Mouse (Mus musculus): ENCODE measurements at regions not wholly inside any gene's neighbourhood (a gene's known extent, or its start where the extent isn't known, plus 50 kb on each side); places are given as distances from the start of the nearest gene placed in this dataset.

DNA sequence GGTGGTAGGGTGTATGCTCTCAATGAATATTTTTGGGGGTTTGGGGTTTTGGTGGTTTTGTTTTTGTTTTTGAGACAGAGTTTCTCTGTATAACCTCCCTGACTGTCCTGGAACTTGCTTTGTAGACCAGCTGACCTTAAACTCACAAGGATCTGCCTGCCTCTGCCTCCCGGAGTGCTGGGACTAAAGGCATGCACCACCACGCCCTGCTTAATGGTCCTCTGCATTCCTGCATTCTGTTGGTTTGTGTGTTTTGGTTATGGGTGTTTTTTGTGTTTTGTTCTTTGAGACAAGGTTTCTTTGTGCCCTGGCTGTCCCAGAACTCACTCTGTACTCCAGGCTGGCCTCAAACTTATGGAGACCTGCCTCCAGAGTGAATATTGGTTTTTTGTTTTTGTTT, 143.6 kb upstream of the Cited2 start:
- intact Hi-C loops (cut with DNase I), result no loop called here
- DNase-seq (ENCODE audit: low spot score in 2 of 2), result no peak

- no peak for DNase-seq (ENCODE audit: low spot score in 2 of 2)
- intact Hi-C loops (cut with DNase I), result no loop called here
These were observed 138.2 kb upstream of the Cited2 start for GRCm38 (mm10) chr10:17584842-17585241.

GRCm38 (mm10) chr10:17586910-17587309, 136.1 kb upstream of the Cited2 start:
- no peak for DNase-seq (ENCODE audit: low spot score in 2 of 2)
- intact Hi-C loops (cut with DNase I), result no loop called here

DNA sequence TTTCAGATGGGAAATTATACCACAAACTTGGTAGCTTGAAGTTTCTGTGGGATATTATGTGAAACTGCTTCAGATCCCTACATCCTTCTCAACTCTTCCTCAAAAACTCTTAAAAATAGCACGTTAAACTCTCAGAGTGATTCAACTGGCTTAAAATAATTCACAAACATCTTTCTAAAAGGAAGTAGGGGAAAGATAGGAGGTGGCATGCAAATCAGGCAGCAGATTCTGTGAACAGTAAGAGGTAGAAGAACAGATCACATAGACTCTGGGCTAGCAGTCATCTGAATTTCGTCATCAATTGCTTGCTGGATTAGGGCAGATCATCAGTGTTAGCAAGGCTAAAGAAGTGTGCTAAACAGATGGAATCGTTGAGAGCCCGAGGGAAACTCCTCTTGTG, 133.9 kb upstream of the Cited2 start:
- intact Hi-C loops (cut with DNase I), result no loop called here
- DNase-seq (ENCODE audit: low spot score in 2 of 2), result no peak

- no peak for DNase-seq (ENCODE audit: low spot score in 2 of 2)
- intact Hi-C loops (cut with DNase I), result no loop called here
These were observed 132.8 kb upstream of the Cited2 start for GRCm38 (mm10) chr10:17590195-17590594.

DNA sequence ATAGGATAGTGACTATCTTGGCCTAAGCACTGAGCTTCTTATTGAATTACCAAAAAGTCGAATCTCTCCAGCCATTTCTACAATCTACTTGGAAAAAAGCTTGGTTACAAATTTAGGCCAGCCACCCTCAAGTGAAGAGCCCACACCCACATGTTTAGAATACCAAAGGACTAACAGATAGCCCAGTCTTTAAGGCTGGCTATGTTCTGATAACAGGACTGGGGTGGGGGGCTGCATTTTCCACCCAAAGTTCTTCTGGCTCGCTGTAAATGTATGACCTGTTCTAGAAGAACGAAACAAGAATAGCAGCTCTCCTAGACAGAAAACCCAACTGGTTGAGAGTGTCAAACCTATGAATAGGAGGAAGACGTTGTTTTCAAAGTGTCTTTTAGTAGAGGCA, 130.6 kb upstream of the Cited2 start:
- intact Hi-C loops (cut with DNase I), result no loop called here
- no peak for DNase-seq (ENCODE audit: low spot score in 2 of 2)

- intact Hi-C loops (cut with DNase I), result no loop called here
- no peak for DNase-seq (ENCODE audit: low spot score in 2 of 2)
These were observed 126.9 kb upstream of the Cited2 start for GRCm38 (mm10) chr10:17596126-17596525.

DNA sequence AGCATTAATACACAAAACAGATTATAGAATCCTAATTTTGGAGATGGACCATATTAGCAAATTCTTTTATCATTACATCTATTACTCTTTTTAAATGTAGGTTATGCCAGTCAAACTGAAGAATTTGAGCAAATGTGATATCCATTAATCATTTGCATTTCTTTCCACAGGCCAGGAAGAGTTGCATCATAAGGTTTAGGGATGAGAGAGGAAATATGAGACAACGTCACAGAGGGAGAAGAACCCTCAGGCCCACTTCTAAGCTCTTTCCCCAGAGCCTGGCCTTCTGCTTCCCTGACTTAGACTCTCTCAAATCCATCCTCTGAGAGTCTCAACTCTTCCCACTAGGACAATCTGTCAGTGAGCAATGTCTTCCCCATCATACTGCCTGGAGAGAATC, 126.3 kb upstream of the Cited2 start:
- no peak for DNase-seq (ENCODE audit: low spot score in 2 of 2)
- intact Hi-C loops (cut with DNase I), result no loop called here

- peak in 1 of 2 experiments; percentile 16 for DNase-seq (ENCODE audit: low spot score in 2 of 2)
- intact Hi-C loops (cut with DNase I), result no loop called here
These were observed 123.8 kb upstream of the Cited2 start for GRCm38 (mm10) chr10:17599246-17599645.

- intact Hi-C loops (cut with DNase I), result loop anchor here (5.0 kb wide), 1 partner anchor 77 kb away; no protein-coding TSS in a partner anchor
These were observed 122.9 kb upstream of the Cited2 start for GRCm38 (mm10) chr10:17599831-17600761.

GRCm38 (mm10) chr10:17600762-17601108, 122.3 kb upstream of the Cited2 start:
- DNase-seq (ENCODE audit: low spot score in 2 of 2), result no peak
- intact Hi-C loops (cut with DNase I), result loop anchor here (5.0 kb wide), 1 partner anchor 77 kb away; no protein-coding TSS in a partner anchor

More at GRCm38 (mm10) chr10:17599831-17600761, 122.9 kb upstream of the Cited2 start:
- no peak for DNase-seq (ENCODE audit: low spot score in 2 of 2)

DNA sequence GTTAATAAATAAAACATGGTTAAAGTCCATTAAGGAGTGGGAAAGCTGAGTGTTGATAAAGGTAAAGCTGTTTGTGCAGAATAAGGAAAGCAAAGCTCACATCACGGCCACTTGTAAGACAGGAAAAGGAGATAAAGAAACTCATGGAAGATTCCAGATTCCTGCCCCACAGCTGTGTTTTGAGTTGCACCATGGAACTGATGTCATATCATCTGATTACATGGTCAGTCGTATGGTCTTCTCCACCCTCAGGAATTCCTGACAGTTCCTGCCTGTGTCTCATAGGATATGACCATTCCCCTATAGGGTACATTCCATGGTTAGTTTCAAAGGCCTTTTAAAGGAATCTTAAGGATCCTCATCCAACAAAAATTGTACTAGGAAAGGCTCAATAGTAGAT, 120.6 kb upstream of the Cited2 start:
- DNase-seq (ENCODE audit: low spot score in 2 of 2), result no peak
- intact Hi-C loops (cut with DNase I), result loop anchor here (5.0 kb wide), 1 partner anchor 75 kb away; no protein-coding TSS in a partner anchor

DNA sequence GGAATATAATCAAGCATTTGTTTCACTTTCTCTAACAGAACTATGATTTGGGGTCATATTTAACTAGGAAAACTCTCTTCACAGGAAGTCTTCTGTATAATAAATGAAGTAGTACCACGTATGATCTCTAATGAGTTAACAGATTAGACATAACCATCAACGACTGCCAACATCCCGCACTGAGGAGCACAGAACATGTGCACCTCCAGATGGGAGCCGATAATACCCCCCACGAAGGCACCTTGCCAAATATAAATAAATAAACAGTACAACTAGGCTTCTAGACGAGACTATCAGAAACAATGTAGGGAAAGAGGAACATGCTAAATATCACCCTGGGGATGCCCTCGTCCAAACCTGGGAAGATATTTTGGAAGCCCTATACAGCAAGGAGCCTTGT, 114.8 kb upstream of the Cited2 start:
- DNase-seq (ENCODE audit: low spot score in 2 of 2), result no peak
- intact Hi-C loops (cut with DNase I), result no loop called here

DNA sequence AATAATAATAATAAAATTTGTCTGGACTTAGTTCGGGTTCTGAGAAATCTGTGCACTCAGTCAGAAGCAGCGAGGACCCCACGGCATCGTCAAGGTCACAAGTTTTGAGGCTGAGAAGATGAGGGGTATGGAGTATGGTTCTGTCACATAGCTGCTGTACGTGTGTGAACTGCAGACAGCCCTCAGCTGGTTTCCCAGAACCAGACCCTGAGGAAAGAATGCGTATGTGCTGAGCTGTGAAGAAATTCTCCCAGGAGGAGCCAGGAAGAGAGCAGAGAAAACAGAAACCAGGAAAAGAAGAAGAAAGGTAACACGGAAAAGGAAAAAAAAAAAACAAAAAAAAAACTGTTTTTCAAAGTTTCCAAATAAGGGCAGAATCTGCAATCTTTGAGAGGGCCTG, 112.4 kb upstream of the Cited2 start:
- DNase-seq (ENCODE audit: low spot score in 2 of 2), result no peak
- intact Hi-C loops (cut with DNase I), result no loop called here

GRCm38 (mm10) chr10:17613281-17613680, 109.7 kb upstream of the Cited2 start:
- intact Hi-C loops (cut with DNase I), result no loop called here

DNA sequence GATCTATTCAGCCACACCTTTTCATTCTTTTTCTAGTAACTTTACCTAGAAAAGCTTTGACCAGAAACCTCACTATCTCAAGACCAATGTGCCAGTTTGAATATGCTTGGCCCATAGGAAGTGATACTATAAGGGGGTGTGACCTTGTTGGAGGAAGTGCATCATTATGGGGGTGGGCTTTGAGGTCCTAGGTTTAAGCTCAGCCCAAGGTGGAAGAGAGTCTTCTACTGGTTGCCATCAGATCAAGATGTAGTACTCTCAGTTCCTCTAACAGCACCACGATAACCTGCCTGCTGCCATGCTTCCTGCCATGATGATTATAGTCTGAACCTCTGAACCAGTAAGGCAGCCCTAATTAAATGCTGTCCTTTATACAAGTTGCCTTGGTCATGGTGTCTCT, 105.0 kb upstream of the Cited2 start:
- intact Hi-C loops (cut with DNase I), result no loop called here
- DNase-seq (ENCODE audit: low spot score in 2 of 2), result no peak

More at GRCm38 (mm10) chr10:17613281-17613680, 109.7 kb upstream of the Cited2 start:
- no peak for DNase-seq (ENCODE audit: low spot score in 2 of 2)

- no peak for DNase-seq (ENCODE audit: low spot score in 2 of 2)
- intact Hi-C loops (cut with DNase I), result no loop called here
These were observed 103.4 kb upstream of the Cited2 start for GRCm38 (mm10) chr10:17619617-17620016.

DNA sequence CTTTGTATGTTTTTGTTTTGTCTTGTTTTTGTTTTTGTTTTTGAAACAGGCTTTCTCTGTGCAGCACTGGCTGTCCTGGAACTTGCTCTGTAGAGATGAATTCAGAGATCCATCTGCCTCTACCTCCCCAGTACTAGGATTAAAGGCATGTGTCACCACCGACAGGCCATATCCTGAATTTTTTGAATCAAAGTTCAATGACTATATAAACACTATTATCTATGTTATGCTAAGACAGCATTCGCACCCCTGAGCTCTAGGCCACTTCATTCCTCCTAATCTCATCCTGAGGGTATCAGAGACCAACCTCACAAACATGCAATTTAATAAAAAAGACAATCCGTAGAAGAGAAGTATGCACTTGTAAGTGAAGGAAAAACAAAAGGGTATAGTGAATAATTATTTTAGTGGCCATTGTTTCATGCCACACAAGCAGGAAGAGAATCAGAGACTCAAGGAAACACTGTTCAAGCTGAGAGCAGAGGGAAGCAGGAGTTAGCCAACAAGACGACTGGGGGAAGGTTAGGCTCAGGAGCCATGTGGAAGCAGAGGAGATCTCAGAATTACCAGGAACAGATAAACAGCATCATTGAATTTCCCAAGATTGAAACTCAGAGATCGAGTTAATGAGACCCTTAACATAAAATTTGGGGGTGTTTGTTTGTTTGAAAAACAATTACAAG, 101.2 kb upstream of the Cited2 start:
- intact Hi-C loops (cut with DNase I), result no loop called here
- DNase-seq (ENCODE audit: low spot score in 2 of 2), result no peak

DNA sequence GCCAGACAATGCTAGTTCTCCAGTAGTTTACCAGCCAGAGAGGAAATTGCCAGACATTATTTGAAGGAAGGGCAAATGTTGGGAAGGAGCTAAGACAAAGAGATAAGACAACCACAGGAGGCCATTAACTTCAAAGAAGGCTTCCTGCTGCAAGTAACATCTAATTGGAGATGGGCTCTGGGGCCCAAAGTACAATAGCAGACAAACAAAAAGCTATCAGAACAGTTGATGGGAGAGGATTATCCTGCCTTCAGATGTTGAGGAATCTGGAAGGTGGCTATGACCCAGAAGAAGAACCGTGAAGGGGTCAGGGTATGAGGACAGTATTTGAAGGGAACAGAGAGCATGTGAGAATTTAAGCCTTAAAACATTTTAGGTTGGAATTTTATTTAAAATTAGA, 100.2 kb upstream of the Cited2 start:
- DNase-seq (ENCODE audit: low spot score in 2 of 2), result no peak
- intact Hi-C loops (cut with DNase I), result no loop called here

- intact Hi-C loops (cut with DNase I), result loop anchor here (10.0 kb wide), 1 partner anchor 545 kb away; no protein-coding TSS in a partner anchor
- DNase-seq (ENCODE audit: low spot score in 2 of 2), result no peak
These were observed 93.3 kb upstream of the Cited2 start for GRCm38 (mm10) chr10:17629709-17630108.
